Mouse (Mus musculus): ENCODE results near the gene Ppil1. TPM values are rescaled to one million over a fixed set of nuclear protein-coding genes. Genes with fewer than 3 reads are reported as not detected.
"Not testable (repeated sequence)": the region's sequence is repeated elsewhere in the genome, so short reads cannot be mapped to it uniquely, and the experiment has no call there.

Gene Ppil1
- polyA plus RNA-seq, 1 experiment from 2014 or later = 144 TPM

DNA sequence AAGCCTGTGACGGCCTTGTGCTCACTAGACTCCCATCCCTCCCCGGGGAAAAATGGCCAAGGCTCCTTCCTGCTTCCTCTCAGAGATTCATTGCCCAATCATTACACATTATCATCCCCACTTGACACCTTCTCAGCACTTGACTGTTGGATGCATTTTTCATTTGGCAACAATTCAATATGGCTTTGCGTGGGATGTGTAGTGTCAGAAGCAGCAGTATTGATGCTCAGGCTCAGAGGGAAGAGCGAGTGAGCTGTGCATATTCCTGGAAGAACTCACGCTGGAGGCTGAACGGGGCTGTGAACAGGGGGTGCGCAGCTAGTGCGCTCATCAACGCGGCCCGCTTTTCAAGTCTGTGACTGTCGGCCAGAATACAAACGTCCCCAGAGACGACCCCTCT is 13.0 kb downstream of the Ppil1 start:
- H3K9ac ChIP-seq (ENCODE audit: low read length); H3K27me3 ChIP-seq (ENCODE audit: control insufficient read depth, insufficient read depth, low read depth, low read length); H3K4me2 ChIP-seq (ENCODE audit: low read depth, low read length); H3K4me3 ChIP-seq (ENCODE audit: low read length); ATAC-seq (ENCODE audit: low read depth); H3K9me3 ChIP-seq (ENCODE audit: control insufficient read depth, low read length): not testable (repeated sequence)
- H3K27ac ChIP-seq (ENCODE audit: low read length) = peak overlapping the region; percentile 84
- 69% methylated on average over 14 of the region's 14 CpGs for WGBS
- peaks cover 20% of the 10 kb centered on the region for H3K36me3 ChIP-seq (ENCODE audit: control insufficient read depth, insufficient read depth, low read length)
- peaks cover 47% of the 10 kb centered on the region for H3K4me1 ChIP-seq (replicated peaks; ENCODE audit: control insufficient read depth, insufficient read depth, low read length)

- 48% methylated on average over 9 of the region's 9 CpGs for WGBS
- no peaks in the 10 kb centered on the region for H3K27me3 ChIP-seq (ENCODE audit: control insufficient read depth, insufficient read depth, low read depth, low read length)
- H3K27ac ChIP-seq (ENCODE audit: low read length) = peak overlapping the region; percentile 33; the same call in 1 of the 2 replicates
- no peaks in the 10 kb centered on the region for H3K9me3 ChIP-seq (ENCODE audit: control insufficient read depth, low read length)
- peaks cover 14% of the 10 kb centered on the region for H3K36me3 ChIP-seq (ENCODE audit: control insufficient read depth, insufficient read depth, low read length)
- H3K4me2 ChIP-seq (ENCODE audit: low read depth, low read length) = no peak overlapping the region
- peak; percentile 13; the same call in 1 of the 2 replicates for ATAC-seq (ENCODE audit: low read depth)
- no peak overlapping the region for H3K9ac ChIP-seq (ENCODE audit: low read length)
- peaks cover 58% of the 10 kb centered on the region for H3K4me1 ChIP-seq (replicated peaks; ENCODE audit: control insufficient read depth, insufficient read depth, low read length)
- H3K4me3 ChIP-seq (ENCODE audit: low read length) = no peak overlapping the region
These were observed 14.5 kb downstream of the Ppil1 start for GRCm38 (mm10) chr17:29249512-29249911.

DNA sequence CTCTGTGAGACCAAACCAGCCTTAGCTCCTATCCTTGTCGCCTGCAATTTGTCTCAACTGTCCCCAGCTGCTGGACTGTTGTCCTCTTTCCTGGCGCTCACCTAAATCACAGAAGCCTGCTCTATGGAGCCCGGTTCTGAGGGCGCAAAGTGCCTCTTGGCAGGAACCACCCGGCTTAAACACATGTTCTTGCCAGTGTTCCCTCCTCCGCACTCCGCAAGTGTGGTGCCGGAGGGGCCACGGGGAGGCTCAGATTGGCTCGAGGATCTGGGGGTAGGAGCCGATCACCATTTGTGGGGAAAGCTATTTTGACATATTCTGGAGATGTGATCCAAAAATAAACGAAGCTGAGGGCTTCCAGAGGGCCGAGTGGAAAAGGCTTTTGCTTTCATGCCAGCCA is 16.1 kb downstream of the Ppil1 start:
- Histone ChIP-seq H3K36me3 (ENCODE audit: control insufficient read depth, insufficient read depth, low read length) (peaks cover 14% of the 10 kb centered on the region), H3K4me3 (ENCODE audit: low read length) (no peak overlapping the region), H3K9ac (ENCODE audit: low read length) (no peak overlapping the region), H3K27me3 (ENCODE audit: control insufficient read depth, insufficient read depth, low read depth, low read length) (no peaks in the 10 kb centered on the region), H3K4me2 (ENCODE audit: low read depth, low read length) (no peak overlapping the region), H3K27ac (ENCODE audit: low read length) (peak overlapping the region; percentile 31), H3K9me3 (ENCODE audit: control insufficient read depth, low read length) (no peaks in the 10 kb centered on the region), H3K4me1 (replicated peaks; ENCODE audit: control insufficient read depth, insufficient read depth, low read length) (peaks cover 54% of the 10 kb centered on the region)
- no peak for ATAC-seq (ENCODE audit: low read depth)
- 60% methylated on average over 13 of the region's 13 CpGs for WGBS

DNA sequence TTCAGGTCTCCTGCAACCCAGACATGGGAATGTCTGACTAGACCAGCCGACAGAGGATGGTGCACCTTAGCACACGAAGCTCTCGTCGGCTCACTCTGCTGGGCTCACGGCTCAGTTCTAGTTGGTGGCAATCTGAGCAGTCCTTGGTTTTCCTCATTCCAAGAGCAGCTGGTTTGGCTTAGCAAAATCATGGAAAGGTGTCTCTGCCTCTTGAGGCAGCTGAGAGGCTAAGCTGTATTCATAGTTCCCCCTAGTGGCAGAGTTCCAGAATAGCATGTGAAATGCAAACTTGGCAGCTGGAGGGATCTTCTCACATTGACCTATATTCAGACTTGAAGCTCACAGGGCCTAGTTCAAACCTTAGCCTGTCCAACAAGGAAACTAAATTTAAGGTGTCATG is 17.4 kb downstream of the Ppil1 start:
- no peak overlapping the region for H3K9ac ChIP-seq (ENCODE audit: low read length)
- H3K4me2 ChIP-seq (ENCODE audit: low read depth, low read length) = no peak overlapping the region
- peaks cover 42% of the 10 kb centered on the region for H3K4me1 ChIP-seq (replicated peaks; ENCODE audit: control insufficient read depth, insufficient read depth, low read length)
- ATAC-seq (ENCODE audit: low read depth) = peak; percentile 53; the same call in 1 of the 2 replicates
- 15% methylated on average over 5 of the region's 5 CpGs for WGBS
- no peaks in the 10 kb centered on the region for H3K9me3 ChIP-seq (ENCODE audit: control insufficient read depth, low read length)
- no peak overlapping the region for H3K27ac ChIP-seq (ENCODE audit: low read length)
- no peaks in the 10 kb centered on the region for H3K27me3 ChIP-seq (ENCODE audit: control insufficient read depth, insufficient read depth, low read depth, low read length)
- peaks cover 14% of the 10 kb centered on the region for H3K36me3 ChIP-seq (ENCODE audit: control insufficient read depth, insufficient read depth, low read length)
- H3K4me3 ChIP-seq (ENCODE audit: low read length) = no peak overlapping the region

- Histone ChIP-seq H3K27me3 (ENCODE audit: control insufficient read depth, insufficient read depth, low read depth, low read length) (no peaks in the 10 kb centered on the region), H3K4me1 (replicated peaks; ENCODE audit: control insufficient read depth, insufficient read depth, low read length) (peaks cover 34% of the 10 kb centered on the region), H3K4me3 (ENCODE audit: low read length) (no peak overlapping the region), H3K9ac (ENCODE audit: low read length) (no peak overlapping the region), H3K36me3 (ENCODE audit: control insufficient read depth, insufficient read depth, low read length) (peaks cover 7% of the 10 kb centered on the region), H3K4me2 (ENCODE audit: low read depth, low read length) (no peak overlapping the region), H3K9me3 (ENCODE audit: control insufficient read depth, low read length) (no peaks in the 10 kb centered on the region), H3K27ac (ENCODE audit: low read length) (peak overlapping the region; percentile 12; the same call in 1 of the 2 replicates)
- ATAC-seq (ENCODE audit: low read depth) = peak; percentile 32; the same call in 1 of the 2 replicates
- 33% methylated on average over 7 of the region's 7 CpGs for WGBS
These were observed 18.3 kb downstream of the Ppil1 start for GRCm38 (mm10) chr17:29245725-29246124.

DNA sequence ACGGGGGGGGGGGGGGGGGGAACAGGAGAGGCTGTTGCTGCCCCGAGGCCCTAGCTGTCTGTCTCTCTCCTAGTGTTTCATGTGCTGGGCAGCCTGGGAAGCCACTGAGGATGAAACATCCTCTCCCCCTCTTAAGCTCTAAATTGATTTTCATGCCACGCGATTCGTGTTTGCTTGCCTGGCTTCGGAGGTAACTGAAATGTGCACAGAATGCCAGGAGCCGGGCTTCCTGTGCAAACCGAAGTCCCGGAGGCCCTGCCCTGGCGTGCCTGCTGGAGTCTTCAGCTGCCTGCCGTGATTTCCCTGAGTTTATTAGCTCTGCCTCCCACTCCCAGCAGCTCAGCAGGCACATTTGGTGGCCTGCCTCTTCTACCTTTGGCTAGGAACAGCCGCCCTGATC is 19.1 kb downstream of the Ppil1 start:
- H3K4me3 ChIP-seq (ENCODE audit: low read length) = no peak overlapping the region
- 41% methylated on average over 11 of the region's 12 CpGs for WGBS
- no peak for ATAC-seq (ENCODE audit: low read depth)
- no peaks in the 10 kb centered on the region for H3K9me3 ChIP-seq (ENCODE audit: control insufficient read depth, low read length)
- peak overlapping the region; percentile 29 for H3K9ac ChIP-seq (ENCODE audit: low read length)
- H3K4me2 ChIP-seq (ENCODE audit: low read depth, low read length) = no peak overlapping the region
- H3K4me1 ChIP-seq (replicated peaks; ENCODE audit: control insufficient read depth, insufficient read depth, low read length) = peaks cover 29% of the 10 kb centered on the region
- no peaks in the 10 kb centered on the region for H3K27me3 ChIP-seq (ENCODE audit: control insufficient read depth, insufficient read depth, low read depth, low read length)
- no peak overlapping the region for H3K27ac ChIP-seq (ENCODE audit: low read length)
- 0 out of 2 replicates have a peak, but pooled peaks cover 2% of the 10 kb centered on the region for H3K36me3 ChIP-seq (ENCODE audit: control insufficient read depth, insufficient read depth, low read length)

DNA sequence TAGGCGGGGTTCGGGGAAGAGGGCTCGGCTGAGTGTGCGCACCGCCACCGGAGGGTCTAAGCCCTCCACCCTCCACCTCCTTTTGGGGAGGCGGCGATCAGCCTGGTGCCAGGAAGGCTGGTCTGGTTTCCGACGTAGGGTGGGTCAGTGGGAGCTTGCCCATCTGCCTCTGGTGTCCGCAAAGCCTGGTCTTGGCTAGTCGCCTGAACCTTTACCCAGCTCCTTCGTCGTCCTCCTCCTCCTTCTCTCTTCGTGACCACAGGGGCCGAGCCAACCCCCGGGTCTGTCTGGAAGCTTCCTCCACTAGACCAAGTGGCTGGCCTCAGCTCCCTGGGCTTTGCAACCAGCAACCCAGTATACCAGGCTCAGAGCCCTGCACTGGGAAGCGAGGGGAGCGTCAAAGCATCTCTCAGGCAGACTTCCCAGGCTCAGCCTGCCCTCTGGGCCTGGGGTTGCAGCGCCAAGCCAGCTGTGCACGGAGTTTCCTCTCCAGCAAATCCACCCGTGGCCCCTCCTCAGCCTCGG is 25.5 kb downstream of the Ppil1 start:
- no peak overlapping the region for H3K27ac ChIP-seq (ENCODE audit: low read length)
- H3K36me3 ChIP-seq (ENCODE audit: control insufficient read depth, insufficient read depth, low read length) = no peaks in the 10 kb centered on the region
- H3K27me3 ChIP-seq (ENCODE audit: control insufficient read depth, insufficient read depth, low read depth, low read length) = peaks cover 20% of the 10 kb centered on the region
- H3K4me2 ChIP-seq (ENCODE audit: low read depth, low read length) = peak overlapping the region; percentile 100
- peak overlapping the region; percentile 54 for H3K4me3 ChIP-seq (ENCODE audit: low read length)
- peak overlapping the region; percentile 54 for H3K9ac ChIP-seq (ENCODE audit: low read length)
- WGBS = 3% methylated on average over 23 of the region's 23 CpGs
- peak; percentile 24; the same call in 1 of the 2 replicates for ATAC-seq (ENCODE audit: low read depth)
- no peaks in the 10 kb centered on the region for H3K9me3 ChIP-seq (ENCODE audit: control insufficient read depth, low read length)
- H3K4me1 ChIP-seq (replicated peaks; ENCODE audit: control insufficient read depth, insufficient read depth, low read length) = peaks cover 14% of the 10 kb centered on the region

DNA sequence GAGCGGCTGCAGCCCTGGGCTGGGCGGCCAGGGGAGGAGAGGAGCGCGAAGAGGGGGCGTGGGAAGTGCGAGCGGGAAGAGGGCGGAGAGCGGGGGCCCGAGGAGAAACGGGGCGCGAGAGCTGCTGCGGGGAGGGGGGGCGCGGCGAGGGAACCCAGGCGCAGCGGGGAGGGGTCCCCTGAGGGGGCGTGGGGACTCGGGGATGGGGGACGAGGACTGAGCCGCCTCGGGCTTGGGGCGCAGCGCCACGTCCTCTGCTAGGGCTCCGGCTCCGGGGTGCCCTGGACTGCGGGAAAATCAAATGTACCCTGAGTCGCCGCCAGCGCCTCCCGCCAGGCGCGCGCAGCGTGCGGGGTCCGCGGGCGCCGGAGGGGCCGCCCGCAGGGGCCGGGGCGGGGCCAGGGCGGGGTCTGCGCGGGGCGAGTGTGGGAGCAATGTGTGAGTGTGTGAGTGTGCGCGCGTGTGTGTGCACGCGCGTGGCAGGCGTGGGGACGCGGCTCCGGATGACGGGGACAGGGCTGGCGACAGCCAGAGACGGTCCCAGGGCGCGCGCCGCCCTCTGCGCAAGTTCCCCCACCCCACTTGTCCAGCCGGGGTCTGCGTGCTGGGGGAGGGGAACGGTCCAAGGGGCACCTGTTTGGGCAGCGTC is 26.1 kb downstream of the Ppil1 start, which contains the start of gene Cpne5:
TSS of gene Cpne5 (minus strand) at position 396 of the 649 bp plus-strand sequence.
- H3K9me3 ChIP-seq (ENCODE audit: control insufficient read depth, low read length) = no peaks in the 10 kb centered on the region
- H3K4me1 ChIP-seq (replicated peaks; ENCODE audit: control insufficient read depth, insufficient read depth, low read length) = peaks cover 14% of the 10 kb centered on the region
- H3K36me3 ChIP-seq (ENCODE audit: control insufficient read depth, insufficient read depth, low read length) = no peaks in the 10 kb centered on the region
- peak within 1 kb of the TSS; percentile 54 for H3K9ac ChIP-seq (ENCODE audit: low read length)
- under 1% methylated on average over 43 of the region's 73 CpGs for WGBS
- peak; percentile 53 for ATAC-seq (ENCODE audit: low read depth)
- no peak within 1 kb of the TSS for H3K27ac ChIP-seq (ENCODE audit: low read length)
- H3K27me3 ChIP-seq (ENCODE audit: control insufficient read depth, insufficient read depth, low read depth, low read length) = peaks cover 20% of the 10 kb centered on the region
- peak within 1 kb of the TSS; percentile 100 for H3K4me2 ChIP-seq (ENCODE audit: low read depth, low read length)
- peak within 1 kb of the TSS; percentile 54 for H3K4me3 ChIP-seq (ENCODE audit: low read length)

DNA sequence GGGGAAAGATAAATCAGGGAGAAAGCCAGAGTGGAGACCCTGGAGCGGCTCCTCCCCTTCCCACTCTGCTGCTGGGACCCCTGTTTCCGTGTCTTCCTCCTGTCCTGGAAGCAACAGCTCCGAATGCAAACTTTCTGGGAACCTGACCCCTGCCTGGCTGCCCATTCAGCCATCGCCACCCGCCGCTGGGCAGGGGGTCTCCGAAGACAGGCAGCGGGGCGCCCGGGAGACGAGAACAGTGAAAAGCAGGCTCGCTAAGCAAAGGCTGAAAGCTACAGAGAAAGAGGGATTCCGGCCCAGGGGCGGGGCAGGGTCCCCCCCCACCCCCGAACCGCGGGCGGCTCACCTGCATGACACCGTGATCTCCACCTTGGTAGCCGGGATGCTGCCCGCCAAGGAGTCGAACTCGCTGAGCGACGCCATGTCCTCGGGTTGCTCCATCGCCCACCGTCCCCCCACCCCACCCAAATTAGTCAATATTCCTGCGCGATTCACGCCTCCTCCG is 26.7 kb downstream of the Ppil1 start:
- H3K27ac ChIP-seq (ENCODE audit: low read length) = no peak overlapping the region
- H3K9ac ChIP-seq (ENCODE audit: low read length) = peak overlapping the region; percentile 54
- H3K9me3 ChIP-seq (ENCODE audit: control insufficient read depth, low read length) = no peaks in the 10 kb centered on the region
- peak overlapping the region; percentile 100 for H3K4me2 ChIP-seq (ENCODE audit: low read depth, low read length)
- H3K4me1 ChIP-seq (replicated peaks; ENCODE audit: control insufficient read depth, insufficient read depth, low read length) = peaks cover 14% of the 10 kb centered on the region
- ATAC-seq (ENCODE audit: low read depth) = no peak
- H3K4me3 ChIP-seq (ENCODE audit: low read length) = peak overlapping the region; percentile 54
- H3K27me3 ChIP-seq (ENCODE audit: control insufficient read depth, insufficient read depth, low read depth, low read length) = peaks cover 20% of the 10 kb centered on the region
- no peaks in the 10 kb centered on the region for H3K36me3 ChIP-seq (ENCODE audit: control insufficient read depth, insufficient read depth, low read length)
- WGBS = 2% methylated on average over 32 of the region's 32 CpGs
